Mouse (Mus musculus) heart, embryonic 13.5 days (tissue): ENCODE measurements at regions not wholly inside any gene's neighbourhood (a gene's known extent, or its start where the extent isn't known, plus 50 kb on each side); places are given as distances from the start of the nearest gene placed in this dataset.

ENCODE experiments used
- ATAC-seq: fragments of 200-750 bp; cut with Nextera tagmentation; 2 replicates; pipeline ENCODE4 v1.8.0; 2017; ENCODE audit warnings: moderate TSS enrichment; ENCODE audit not compliant: insufficient number of reproducible peaks, low FRiP score, low TSS enrichment; ENCODE audit errors: extremely low read depth
- H3K27ac ChIP-seq: fragments of 300-500 bp; sonication (generic); replicated peaks from 2 replicates; pipeline ENCODE4 v1.5.1; 2015; ENCODE audit warnings: moderate library complexity, mild to moderate bottlenecking, inconsistent platforms
- H3K27me3 ChIP-seq: fragments of 300-500 bp; sonication (generic); replicated peaks from 2 replicates; pipeline ENCODE4 v1.6.1; 2015; ENCODE audit warnings: mild to moderate bottlenecking, inconsistent platforms
- H3K36me3 ChIP-seq: fragments of 300-500 bp; sonication (generic); 2 replicates; pipeline ENCODE4 v1.6.1; 2015; ENCODE audit warnings: mild to moderate bottlenecking, inconsistent platforms
- H3K4me1 ChIP-seq: fragments of 300-500 bp; sonication (generic); 2 replicates; pipeline ENCODE4 v1.6.1; 2015; ENCODE audit warnings: inconsistent platforms
- H3K4me2 ChIP-seq: fragments of 300-500 bp; sonication (generic); 2 replicates; pipeline ENCODE4 v1.6.1; 2015; ENCODE audit warnings: inconsistent platforms, mild to moderate bottlenecking, moderate library complexity
- H3K4me3 ChIP-seq: fragments of 300-500 bp; sonication (generic); 2 replicates; pipeline ENCODE4 v1.5.1; 2015; ENCODE audit warnings: moderate library complexity, mild to moderate bottlenecking, inconsistent platforms
- H3K9ac ChIP-seq: fragments of 300-500 bp; sonication (generic); 2 replicates; pipeline ENCODE4 v1.6.1; 2015; ENCODE audit warnings: inconsistent platforms, mild to moderate bottlenecking, moderate library complexity
- H3K9me3 ChIP-seq: fragments of 300-500 bp; sonication (generic); 2 replicates; pipeline ENCODE4 v1.6.1; 2016; ENCODE audit warnings: inconsistent platforms
- WGBS: fragments of 180-500 bp; shearing (Covaris S2); methylation state at CpG from one replicate; pipeline ENCODE4 v1.1.7; 2015; ENCODE audit warnings: mixed read lengths; 5-methylcytosine and 5-hydroxymethylcytosine counted together

- no peak overlapping the region for H3K27ac ChIP-seq
- no peak overlapping the region for H3K9ac ChIP-seq
- WGBS = 71% methylated on average over 11 of the region's 11 CpGs
- no peak overlapping the region for H3K4me2 ChIP-seq
- no peak overlapping the region for H3K4me3 ChIP-seq
- no peaks in the 10 kb centered on the region for H3K36me3 ChIP-seq
- no peaks in the 10 kb centered on the region for H3K9me3 ChIP-seq
- no peak for ATAC-seq
- H3K27me3 ChIP-seq = peaks cover 9% of the 10 kb centered on the region; the same call in 1 of the 2 replicates
- H3K4me1 ChIP-seq = no peaks in the 10 kb centered on the region
Measured at GRCm38 (mm10) chr4:55928670-55929069, 396.4 kb upstream of the Klf4 start.

DNA sequence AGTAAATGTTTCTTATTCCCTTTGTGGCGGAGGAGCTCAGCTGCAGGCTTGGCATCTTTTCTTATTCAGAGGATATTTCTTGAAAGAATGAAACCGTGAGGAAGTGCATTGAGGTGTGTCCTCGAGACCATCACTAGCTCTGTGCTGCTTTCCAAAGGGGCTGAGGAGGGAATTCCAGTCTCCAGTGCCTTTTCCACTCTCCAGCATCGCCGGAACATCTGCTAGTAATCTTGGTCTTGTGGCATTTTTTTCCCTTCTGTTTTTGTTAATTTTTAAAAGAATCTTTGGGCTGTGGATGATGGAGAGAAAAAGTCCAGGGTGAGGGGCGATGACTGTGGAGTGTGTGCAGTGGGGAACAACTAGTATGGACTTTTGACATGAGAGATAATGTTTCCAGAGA, 395.9 kb upstream of the Klf4 start:
- Histone ChIP-seq H3K9me3 (no peaks in the 10 kb centered on the region), H3K36me3 (no peaks in the 10 kb centered on the region), H3K4me1 (no peaks in the 10 kb centered on the region), H3K27ac (no peak overlapping the region), H3K27me3 (peaks cover 9% of the 10 kb centered on the region; the same call in 1 of the 2 replicates), H3K9ac (no peak overlapping the region), H3K4me3 (no peak overlapping the region), H3K4me2 (no peak overlapping the region)
- no peak for ATAC-seq
- WGBS = 70% methylated on average over 6 of the region's 6 CpGs

DNA sequence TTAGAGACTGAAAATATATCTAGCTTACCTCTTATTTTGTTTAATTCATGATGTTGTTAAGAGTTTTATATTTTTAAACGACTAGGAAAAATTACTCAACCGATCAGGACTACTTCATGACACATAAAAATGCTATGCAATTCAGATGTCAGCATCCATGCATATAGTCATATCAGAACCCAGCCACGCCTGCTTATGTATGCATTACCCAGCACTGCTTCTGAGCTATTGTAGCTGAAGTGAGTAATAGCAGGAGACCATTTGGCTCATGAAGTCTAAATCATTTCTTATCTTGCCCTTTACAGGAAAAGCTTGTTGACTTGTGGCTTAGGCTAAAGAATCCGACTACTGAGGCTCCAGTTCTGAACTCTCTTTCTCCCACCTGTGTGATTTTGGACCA, 395.1 kb upstream of the Klf4 start:
- H3K9me3 ChIP-seq = no peaks in the 10 kb centered on the region
- 71% methylated on average over 4 of the region's 4 CpGs for WGBS

DNA sequence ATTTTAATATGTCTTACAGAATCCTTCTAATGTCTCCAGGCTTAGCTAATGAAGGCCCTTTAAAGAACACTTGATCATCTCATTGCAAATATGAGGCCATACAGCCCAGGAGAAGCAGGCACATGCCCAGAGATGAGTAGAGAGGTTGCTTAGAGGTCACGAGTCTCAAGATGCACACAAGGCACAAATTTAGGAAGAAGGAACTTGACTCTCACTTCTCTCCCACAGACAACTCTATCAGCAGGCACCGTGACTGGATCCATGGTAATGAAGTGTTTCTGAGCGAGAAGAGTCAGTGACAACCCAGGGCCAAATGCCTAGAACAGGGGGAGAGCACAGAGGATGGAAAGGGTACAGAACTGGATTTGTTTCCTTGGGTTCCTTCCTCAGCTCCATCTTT, 392.7 kb upstream of the Klf4 start:
- Histone ChIP-seq H3K27ac (no peak overlapping the region), H3K36me3 (no peaks in the 10 kb centered on the region), H3K4me3 (no peak overlapping the region), H3K9me3 (no peaks in the 10 kb centered on the region), H3K4me2 (no peak overlapping the region), H3K9ac (no peak overlapping the region), H3K27me3 (peaks cover 9% of the 10 kb centered on the region; the same call in 1 of the 2 replicates), H3K4me1 (no peaks in the 10 kb centered on the region)
- WGBS = 62% methylated on average over 3 of the region's 3 CpGs
- no peak for ATAC-seq

More for the DNA sequence above, 395.1 kb upstream of the Klf4 start:
- Histone ChIP-seq H3K27me3 (peaks cover 9% of the 10 kb centered on the region; the same call in 1 of the 2 replicates), H3K4me2 (no peak overlapping the region), H3K9ac (no peak overlapping the region), H3K4me3 (no peak overlapping the region), H3K27ac (no peak overlapping the region), H3K4me1 (no peaks in the 10 kb centered on the region), H3K36me3 (no peaks in the 10 kb centered on the region)
- no peak for ATAC-seq

GRCm38 (mm10) chr4:55921217-55921616, 389.0 kb upstream of the Klf4 start:
- Histone ChIP-seq H3K4me3 (no peak overlapping the region), H3K4me1 (no peaks in the 10 kb centered on the region; the same call in 1 of the 2 replicates), H3K9me3 (no peaks in the 10 kb centered on the region), H3K9ac (no peak overlapping the region), H3K27ac (no peak overlapping the region), H3K36me3 (no peaks in the 10 kb centered on the region), H3K27me3 (peaks cover 6% of the 10 kb centered on the region; the same call in 1 of the 2 replicates), H3K4me2 (no peak overlapping the region)
- 68% methylated on average over 4 of the region's 4 CpGs for WGBS
- no peak for ATAC-seq

DNA sequence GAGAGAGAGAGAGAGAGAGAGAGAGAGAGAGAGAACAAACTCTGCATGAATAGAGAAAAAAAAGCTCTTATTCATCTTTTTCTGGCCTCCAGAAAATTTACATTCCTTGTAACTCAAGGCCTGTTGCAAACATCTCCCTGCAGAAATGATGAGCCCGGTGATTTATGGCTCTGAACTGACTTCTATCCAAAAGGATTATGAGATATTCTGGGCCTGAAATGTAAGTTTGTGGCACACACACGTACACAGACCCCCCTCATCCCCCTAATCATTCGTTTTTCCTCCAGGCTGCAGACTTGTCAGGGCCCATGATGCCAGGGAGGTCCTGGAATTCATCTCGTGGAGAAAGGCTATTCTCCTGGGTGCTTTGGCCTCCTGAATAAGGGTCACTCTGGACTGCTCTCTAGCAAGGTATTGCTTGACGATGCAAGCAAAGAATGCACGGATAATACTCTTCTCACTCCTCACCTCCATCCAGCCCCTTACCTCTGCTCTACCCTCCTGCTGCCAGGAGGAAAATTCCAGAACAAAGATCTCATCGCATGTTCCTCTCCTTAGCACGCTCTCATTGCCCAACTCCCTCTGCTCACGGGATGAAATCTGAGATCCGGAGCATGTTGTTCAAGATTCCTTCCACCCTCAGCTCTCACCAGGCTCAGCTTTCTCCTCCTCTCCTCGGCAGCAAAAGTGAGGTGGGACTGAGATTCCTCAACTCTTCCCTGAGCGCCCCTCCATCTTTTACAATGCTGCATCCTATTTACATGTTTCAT, 362.0 kb upstream of the Klf4 start:
- WGBS = 58% methylated on average over 12 of the region's 12 CpGs
- Histone ChIP-seq H3K4me1 (no peaks in the 10 kb centered on the region), H3K4me3 (no peak overlapping the region), H3K27ac (no peak overlapping the region), H3K4me2 (no peak overlapping the region), H3K36me3 (no peaks in the 10 kb centered on the region), H3K9me3 (no peaks in the 10 kb centered on the region), H3K27me3 (no peaks in the 10 kb centered on the region; the same call in 1 of the 2 replicates), H3K9ac (no peak overlapping the region)
- no peak for ATAC-seq

- 86% methylated on average over 8 of the region's 10 CpGs for WGBS
- no peak for ATAC-seq
- no peaks in the 10 kb centered on the region for H3K36me3 ChIP-seq
Measured at GRCm38 (mm10) chr4:55891656-55892055, 359.4 kb upstream of the Klf4 start.

GRCm38 (mm10) chr4:55887581-55887980, 355.3 kb upstream of the Klf4 start:
- no peaks in the 10 kb centered on the region for H3K9me3 ChIP-seq
- H3K9ac ChIP-seq = no peak overlapping the region
- no peak for ATAC-seq
- H3K4me1 ChIP-seq = no peaks in the 10 kb centered on the region
- no peak overlapping the region for H3K4me3 ChIP-seq
- H3K4me2 ChIP-seq = no peak overlapping the region
- H3K27me3 ChIP-seq = no peaks in the 10 kb centered on the region; the same call in 1 of the 2 replicates
- H3K36me3 ChIP-seq = no peaks in the 10 kb centered on the region
- 63% methylated on average over 6 of the region's 6 CpGs for WGBS
- H3K27ac ChIP-seq = no peak overlapping the region

More at GRCm38 (mm10) chr4:55891656-55892055, 359.4 kb upstream of the Klf4 start:
- Histone ChIP-seq H3K27me3 (no peaks in the 10 kb centered on the region; the same call in 1 of the 2 replicates), H3K27ac (no peak overlapping the region), H3K4me1 (no peaks in the 10 kb centered on the region), H3K4me2 (no peak overlapping the region), H3K9ac (no peak overlapping the region), H3K9me3 (no peaks in the 10 kb centered on the region), H3K4me3 (no peak overlapping the region)

DNA sequence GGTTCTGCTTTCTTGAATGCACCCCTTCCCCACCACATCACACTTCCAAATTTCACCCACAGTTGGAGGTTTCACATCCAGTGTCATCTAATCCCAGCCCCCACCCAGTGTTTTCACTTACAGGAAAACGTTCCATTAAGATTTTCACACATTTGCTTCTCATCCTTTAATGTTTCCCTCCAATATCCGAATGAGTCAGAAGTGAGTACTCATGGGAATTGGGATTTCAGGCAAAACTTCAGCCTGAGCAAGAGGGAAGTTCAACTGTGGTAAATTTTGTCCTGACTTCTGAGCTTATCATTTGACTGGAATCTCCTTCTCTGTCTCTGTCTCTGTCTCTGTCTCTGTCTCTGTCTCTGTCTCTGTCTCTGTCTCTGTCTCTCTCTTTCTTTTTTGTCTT, 350.3 kb upstream of the Klf4 start:
- Histone ChIP-seq H3K36me3 (no peaks in the 10 kb centered on the region), H3K4me3 (no peak overlapping the region), H3K9ac (no peak overlapping the region), H3K4me1 (no peaks in the 10 kb centered on the region), H3K4me2 (no peak overlapping the region), H3K27ac (no peak overlapping the region), H3K27me3 (no peaks in the 10 kb centered on the region), H3K9me3 (no peaks in the 10 kb centered on the region)
- 33% methylated on average over 2 of the region's 2 CpGs for WGBS
- no peak for ATAC-seq

GRCm38 (mm10) chr4:55875304-55875703, 343.0 kb upstream of the Klf4 start:
- no peak overlapping the region for H3K27ac ChIP-seq
- H3K4me1 ChIP-seq = no peaks in the 10 kb centered on the region
- WGBS = 74% methylated on average over 12 of the region's 12 CpGs
- no peak overlapping the region for H3K4me3 ChIP-seq
- H3K4me2 ChIP-seq = no peak overlapping the region
- H3K9me3 ChIP-seq = no peaks in the 10 kb centered on the region
- H3K9ac ChIP-seq = no peak overlapping the region
- H3K27me3 ChIP-seq = no peaks in the 10 kb centered on the region
- H3K36me3 ChIP-seq = no peaks in the 10 kb centered on the region
- ATAC-seq = no peak

- ATAC-seq = no peak
- Histone ChIP-seq H3K36me3 (no peaks in the 10 kb centered on the region), H3K4me3 (no peak overlapping the region), H3K27me3 (no peaks in the 10 kb centered on the region), H3K27ac (no peak overlapping the region), H3K9ac (no peak overlapping the region), H3K9me3 (no peaks in the 10 kb centered on the region), H3K4me2 (no peak overlapping the region), H3K4me1 (no peaks in the 10 kb centered on the region)
- 68% methylated on average over 7 of the region's 7 CpGs for WGBS
Measured at GRCm38 (mm10) chr4:55874875-55875274, 342.6 kb upstream of the Klf4 start.

DNA sequence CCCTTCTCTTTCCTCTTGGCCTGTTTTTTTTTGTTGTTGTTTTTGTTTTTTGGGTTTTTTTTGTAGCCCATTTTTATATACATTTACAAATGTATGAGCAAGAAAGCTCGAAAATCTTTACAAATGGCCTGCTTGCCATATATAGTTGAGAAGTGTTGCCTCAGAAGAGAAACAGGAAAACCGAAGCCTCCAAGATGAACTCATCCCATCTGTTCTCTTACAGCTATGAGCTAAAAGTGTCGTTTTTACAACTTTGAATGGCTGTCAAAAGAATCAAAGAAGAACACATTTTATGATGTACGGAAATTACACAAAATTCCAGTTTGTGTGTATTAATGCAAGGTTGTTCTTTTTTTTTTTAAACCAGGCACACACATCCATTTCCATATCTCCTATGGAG, 342.0 kb upstream of the Klf4 start:
- 72% methylated on average over 4 of the region's 4 CpGs for WGBS
- no peak overlapping the region for H3K4me3 ChIP-seq

More for the DNA sequence above, 342.0 kb upstream of the Klf4 start:
- no peaks in the 10 kb centered on the region for H3K27me3 ChIP-seq
- H3K27ac ChIP-seq = no peak overlapping the region
- no peaks in the 10 kb centered on the region for H3K9me3 ChIP-seq
- H3K4me1 ChIP-seq = no peaks in the 10 kb centered on the region
- ATAC-seq = no peak
- no peaks in the 10 kb centered on the region for H3K36me3 ChIP-seq
- H3K4me2 ChIP-seq = no peak overlapping the region
- no peak overlapping the region for H3K9ac ChIP-seq
